In genomic region chr12:16541606-16542005, GRCm38 (mm10) we compare ENCODE assay signal across 18 mouse cellular contexts.
"Had no signal": no experiment of that assay in that cellular context is flagged by ENCODE, and none has a peak within 500 bp of the region (broad histone marks: within the 10 kb centered on the region; RNA-seq: fewer than 3 reads in every experiment).

No protein-coding gene starts in this region.

- H3K27me3 ChIP-seq: lung, embryonic 15.5 days; megakaryocyte, embryonic 14.5 days; midbrain, embryonic 12.5 days; neural tube, embryonic 12.5 days; stomach, embryonic 15.5 days had no signal

- H3K4me2 ChIP-seq: lung, embryonic 15.5 days; midbrain, embryonic 12.5 days; neural tube, embryonic 12.5 days; stomach, embryonic 15.5 days had no signal

- H3K9me3 ChIP-seq: lung, embryonic 15.5 days; megakaryocyte, embryonic 14.5 days; midbrain, embryonic 12.5 days; neural tube, embryonic 12.5 days; stomach, embryonic 15.5 days had no signal

- H3K36me3 ChIP-seq: stomach, embryonic 15.5 days had no signal

- H3K9ac ChIP-seq: liver, postnatal 0 days; lung, embryonic 15.5 days; midbrain, embryonic 12.5 days; neural tube, embryonic 12.5 days; stomach, embryonic 15.5 days had no signal

- DNase-seq: liver, postnatal 0 days; lung, adult 2 months; lung, postnatal 14 days; lung, postnatal 36 days; midbrain, embryonic 14.5 days; right cerebral cortex, postnatal 14 days; thymus, adult 2 months; thymus, postnatal 25 days; thymus, postnatal 4 days had no signal

- H3K4me1 ChIP-seq: lung, embryonic 15.5 days; megakaryocyte, embryonic 14.5 days; midbrain, embryonic 12.5 days; neural tube, embryonic 12.5 days; stomach, embryonic 15.5 days had no signal

- H3K4me3 ChIP-seq: lung, embryonic 15.5 days; megakaryocyte, embryonic 14.5 days; midbrain, embryonic 12.5 days; neural tube, embryonic 12.5 days; stomach, embryonic 15.5 days had no signal

- ATAC-seq: liver, postnatal 0 days; lung, postnatal 0 days; midbrain, embryonic 16.5 days had no signal

- H3K27ac ChIP-seq: lung, embryonic 15.5 days; macrophage; midbrain, embryonic 12.5 days; neural tube, embryonic 12.5 days; stomach, embryonic 15.5 days; stomach, postnatal 0 days had no signal
